Mouse (Mus musculus) heart, embryonic 13.5 days (tissue): ENCODE data around the gene Eme1. TPM values are rescaled to one million over a fixed set of nuclear protein-coding genes. Genes with fewer than 3 reads are reported as not detected.

Experiments
- ATAC-seq: fragments of 200-750 bp; cut with Nextera tagmentation; 2 replicates; pipeline ENCODE4 v1.8.0; 2017; ENCODE audit warnings: moderate TSS enrichment; ENCODE audit not compliant: insufficient number of reproducible peaks, low FRiP score, low TSS enrichment; ENCODE audit errors: extremely low read depth
- H3K27ac ChIP-seq: fragments of 300-500 bp; sonication (generic); replicated peaks from 2 replicates; pipeline ENCODE4 v1.5.1; 2015; ENCODE audit warnings: moderate library complexity, mild to moderate bottlenecking, inconsistent platforms
- H3K27me3 ChIP-seq: fragments of 300-500 bp; sonication (generic); replicated peaks from 2 replicates; pipeline ENCODE4 v1.6.1; 2015; ENCODE audit warnings: mild to moderate bottlenecking, inconsistent platforms
- H3K36me3 ChIP-seq: fragments of 300-500 bp; sonication (generic); 2 replicates; pipeline ENCODE4 v1.6.1; 2015; ENCODE audit warnings: mild to moderate bottlenecking, inconsistent platforms
- H3K4me1 ChIP-seq: fragments of 300-500 bp; sonication (generic); 2 replicates; pipeline ENCODE4 v1.6.1; 2015; ENCODE audit warnings: inconsistent platforms
- H3K4me2 ChIP-seq: fragments of 300-500 bp; sonication (generic); 2 replicates; pipeline ENCODE4 v1.6.1; 2015; ENCODE audit warnings: inconsistent platforms, mild to moderate bottlenecking, moderate library complexity
- H3K4me3 ChIP-seq: fragments of 300-500 bp; sonication (generic); 2 replicates; pipeline ENCODE4 v1.5.1; 2015; ENCODE audit warnings: moderate library complexity, mild to moderate bottlenecking, inconsistent platforms
- H3K9ac ChIP-seq: fragments of 300-500 bp; sonication (generic); 2 replicates; pipeline ENCODE4 v1.6.1; 2015; ENCODE audit warnings: inconsistent platforms, mild to moderate bottlenecking, moderate library complexity
- H3K9me3 ChIP-seq: fragments of 300-500 bp; sonication (generic); 2 replicates; pipeline ENCODE4 v1.6.1; 2016; ENCODE audit warnings: inconsistent platforms
- WGBS: fragments of 180-500 bp; shearing (Covaris S2); methylation state at CpG from one replicate; pipeline ENCODE4 v1.1.7; 2015; ENCODE audit warnings: mixed read lengths; 5-methylcytosine and 5-hydroxymethylcytosine counted together
- polyA plus RNA-seq: library from polyadenylated mRNA; unstranded; fragments of >200 nt; fragmentation: Nextera tagmentation; extraction: Ambion mirVana; gene quantifications from 2 replicates; pipeline ENCODE4 v1.2.1, GENCODE M21; 2015

Eme1 gene
- polyA plus RNA-seq, 1 experiment from 2014 or later, result 11.9 TPM

DNA sequence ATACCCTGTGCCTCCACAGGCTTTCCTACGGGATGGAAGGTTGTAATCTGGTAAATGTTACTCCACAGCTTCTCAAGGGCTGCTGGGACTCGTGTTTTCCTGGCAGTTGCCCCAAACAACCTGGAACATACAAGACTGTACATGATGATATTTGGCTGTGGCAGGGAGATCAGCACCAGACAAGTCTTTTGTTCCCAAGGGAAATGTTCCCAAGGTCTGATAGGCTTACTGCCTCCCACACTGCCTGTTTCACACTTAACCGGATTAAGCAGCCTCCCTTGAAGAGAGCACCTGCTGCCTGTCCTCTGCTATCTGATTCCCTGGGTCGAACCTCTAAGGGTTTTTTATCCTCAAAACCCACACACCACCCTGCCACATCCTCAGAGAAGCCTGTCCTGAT is 38.3 kb downstream of the Eme1 start:
- no peaks in the 10 kb centered on the region for H3K36me3 ChIP-seq
- H3K4me3 ChIP-seq, result no peak overlapping the region
- H3K9ac ChIP-seq, result no peak overlapping the region
- H3K27me3 ChIP-seq, result peaks cover 17% of the 10 kb centered on the region
- 17% methylated on average over 4 of the region's 4 CpGs for WGBS
- no peak overlapping the region for H3K4me2 ChIP-seq
- no peak overlapping the region for H3K27ac ChIP-seq
- no peaks in the 10 kb centered on the region for H3K4me1 ChIP-seq
- 0 out of 2 replicates have a peak, but pooled peaks cover 4% of the 10 kb centered on the region for H3K9me3 ChIP-seq
- no peak for ATAC-seq

DNA sequence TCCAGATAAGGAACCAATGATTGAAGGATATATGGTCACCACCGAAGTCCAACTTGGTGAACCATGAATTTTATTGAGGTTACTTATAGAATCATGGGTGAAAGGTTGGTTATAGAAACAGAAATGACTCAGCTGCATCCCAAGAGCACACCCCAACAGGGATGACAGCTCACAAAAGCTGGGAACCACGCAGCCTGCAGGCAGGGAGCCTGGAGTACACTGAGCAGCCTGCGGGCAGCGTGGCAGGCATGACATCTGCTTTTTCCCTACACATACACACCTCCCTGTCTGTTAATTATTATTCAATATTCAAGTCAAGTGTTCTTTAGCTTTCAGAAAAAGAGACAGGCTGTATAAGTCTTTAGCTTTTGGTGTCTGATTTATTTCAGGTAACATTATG is 39.2 kb downstream of the Eme1 start:
- 67% methylated on average over 4 of the region's 4 CpGs for WGBS
- ATAC-seq, result no peak
- H3K27me3 ChIP-seq, result peaks cover 17% of the 10 kb centered on the region
- no peak overlapping the region for H3K4me3 ChIP-seq
- 0 out of 2 replicates have a peak, but pooled peaks cover 4% of the 10 kb centered on the region for H3K9me3 ChIP-seq
- H3K27ac ChIP-seq, result no peak overlapping the region
- H3K4me1 ChIP-seq, result no peaks in the 10 kb centered on the region
- no peak overlapping the region for H3K4me2 ChIP-seq
- no peak overlapping the region for H3K9ac ChIP-seq
- H3K36me3 ChIP-seq, result no peaks in the 10 kb centered on the region

DNA sequence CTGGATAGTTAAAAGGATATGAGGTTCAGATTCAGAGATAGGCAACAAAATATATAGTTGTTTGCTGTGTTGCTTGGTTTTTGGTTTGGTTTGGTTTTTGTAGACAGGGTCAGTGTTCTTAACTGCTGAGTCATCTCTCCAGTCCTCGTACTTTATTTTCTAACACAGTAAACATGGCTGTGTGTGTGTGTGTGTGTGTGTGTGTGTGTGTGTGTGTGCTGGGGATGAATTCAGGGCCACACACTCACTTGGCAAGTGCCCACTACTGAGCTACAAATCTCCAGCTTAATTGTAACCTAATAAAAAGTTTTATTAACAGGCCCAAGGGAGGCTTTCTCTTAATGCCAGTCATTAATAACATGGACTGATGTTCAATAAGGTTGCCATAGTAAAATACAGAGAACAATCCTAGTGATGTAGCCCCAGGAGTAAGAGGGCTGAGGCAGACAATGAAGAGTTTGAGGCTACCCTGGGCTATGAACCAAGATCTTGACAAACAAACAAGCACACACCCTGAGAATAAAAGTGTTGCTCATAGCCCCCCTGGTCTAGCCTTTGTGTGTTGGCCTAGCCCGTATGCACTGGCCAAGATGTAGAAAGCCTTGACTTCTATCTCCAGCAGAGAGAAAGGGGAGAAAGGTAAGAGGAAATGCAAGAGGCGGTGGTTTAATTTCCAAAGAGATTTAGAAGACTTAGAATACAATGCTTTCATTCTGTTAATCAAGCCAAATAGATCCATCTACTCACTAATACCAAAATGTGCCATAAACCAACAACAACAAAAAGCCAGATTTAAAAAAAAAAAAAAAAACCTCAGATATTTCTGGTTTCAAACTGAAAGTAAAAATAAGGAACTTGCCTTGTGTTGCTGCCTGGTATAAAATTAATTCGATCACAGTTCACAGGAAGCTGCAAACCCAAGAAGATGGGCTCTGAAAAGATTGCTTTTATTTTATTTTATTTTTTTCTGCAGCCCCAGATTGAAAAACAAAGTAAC is 42.7 kb downstream of the Eme1 start:
- Histone ChIP-seq H3K4me2 (no peak overlapping the region), H3K4me3 (no peak overlapping the region), H3K9me3 (no peaks in the 10 kb centered on the region), H3K9ac (no peak overlapping the region), H3K27me3 (peaks cover 12% of the 10 kb centered on the region), H3K4me1 (no peaks in the 10 kb centered on the region), H3K36me3 (no peaks in the 10 kb centered on the region), H3K27ac (no peak overlapping the region)
- ATAC-seq, result no peak
- 71% methylated on average over 4 of the region's 4 CpGs for WGBS

DNA sequence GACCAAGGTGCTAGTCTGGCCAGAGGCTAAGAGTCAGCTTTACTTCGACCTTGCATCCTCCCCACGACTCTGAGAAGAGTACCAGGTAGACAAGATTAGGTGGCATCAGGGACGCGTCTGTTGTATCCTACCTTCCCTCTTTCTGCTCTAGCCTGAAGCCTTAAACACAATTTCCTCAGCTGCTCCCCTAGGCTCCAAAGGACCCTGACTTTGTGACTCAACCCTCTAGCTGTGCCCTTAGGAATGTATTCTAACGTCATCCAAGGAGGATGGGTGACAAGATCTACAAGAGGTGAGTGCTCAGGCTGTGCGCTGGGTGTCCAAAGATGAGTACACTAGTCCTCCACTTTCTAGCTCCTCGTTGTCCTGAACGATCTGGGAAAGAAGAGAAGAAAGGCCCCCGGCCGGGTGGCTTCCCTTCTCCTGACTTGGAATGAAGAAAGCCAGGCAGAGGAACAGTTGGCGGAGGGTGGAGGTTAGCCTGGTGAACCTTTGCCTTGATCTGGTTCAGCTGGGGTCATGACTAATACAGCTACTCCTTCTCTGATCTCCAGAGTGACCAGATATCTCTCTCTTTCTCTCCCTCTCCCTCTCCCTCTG is 51.3 kb downstream of the Eme1 start:
- 64% methylated on average over 11 of the region's 11 CpGs for WGBS
- H3K27ac ChIP-seq, result no peak overlapping the region

DNA sequence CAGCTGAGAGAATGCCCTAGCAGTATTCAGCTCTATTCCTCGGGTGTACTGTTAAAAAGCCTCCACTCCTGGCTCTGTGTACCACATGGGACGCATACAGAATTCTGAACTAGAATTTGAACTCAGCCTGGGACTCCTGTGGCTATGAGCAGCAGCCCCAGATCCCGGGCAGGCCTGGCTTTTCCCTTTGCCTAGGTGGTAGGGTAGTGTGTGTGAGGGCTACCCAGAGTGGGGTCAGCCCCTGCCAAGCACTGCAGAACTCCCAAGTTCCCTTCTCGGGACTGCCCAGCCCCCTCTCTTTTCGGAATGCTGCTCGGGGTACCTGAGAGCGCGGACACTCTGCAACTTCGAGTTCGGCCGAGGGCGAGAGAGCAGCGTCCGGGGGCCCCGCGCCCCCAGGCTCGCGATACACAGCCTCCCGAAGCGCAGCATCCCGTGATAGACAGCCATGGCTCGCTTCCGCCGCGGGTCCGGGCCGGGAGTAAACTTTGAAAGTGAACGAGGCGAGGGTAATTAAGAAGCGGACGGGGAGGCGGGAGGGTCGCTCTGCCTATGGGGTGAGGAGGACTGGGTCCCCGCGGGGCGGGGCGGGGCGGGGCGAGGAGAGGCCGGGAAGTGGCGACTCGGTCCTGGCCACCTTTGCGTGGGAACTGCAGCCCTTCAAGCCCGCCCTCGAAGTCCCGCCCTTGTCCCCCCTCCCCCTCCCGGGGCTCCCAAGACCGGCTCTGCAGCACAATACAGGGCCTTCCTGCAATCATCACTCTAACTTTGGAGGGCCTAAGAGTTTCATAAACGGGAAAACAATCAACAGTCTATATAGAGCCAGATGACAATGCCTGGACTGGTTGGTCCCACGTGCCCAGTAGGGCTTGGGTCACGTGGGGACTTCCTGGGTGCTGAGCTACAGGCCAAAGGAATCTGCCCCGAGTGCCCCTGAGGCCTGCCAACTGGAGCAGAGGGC is 52.2 kb downstream of the Eme1 start, which contains the start of gene Acsf2:
Gene Acsf2 (minus strand): TSS at position 551 of the 961 bp plus-strand sequence.
- Histone ChIP-seq H3K9ac (peak within 1 kb of the TSS; percentile 83), H3K4me3 (peak within 1 kb of the TSS; percentile 68), H3K27me3 (no peaks in the 10 kb centered on the region), H3K4me1 (peaks cover 11% of the 10 kb centered on the region), H3K36me3 (no peaks in the 10 kb centered on the region), H3K9me3 (no peaks in the 10 kb centered on the region), H3K27ac (peak within 1 kb of the TSS; percentile 12; the same call in 1 of the 2 replicates), H3K4me2 (peak within 1 kb of the TSS; percentile 78)
- peak; percentile 62; the same call in 1 of the 2 replicates for ATAC-seq
- 2% methylated on average over 52 of the region's 52 CpGs for WGBS

More for the DNA sequence above, 51.3 kb downstream of the Eme1 start:
- Histone ChIP-seq H3K9me3 (no peaks in the 10 kb centered on the region), H3K4me1 (peaks cover 11% of the 10 kb centered on the region), H3K27me3 (no peaks in the 10 kb centered on the region), H3K36me3 (no peaks in the 10 kb centered on the region), H3K9ac (peak overlapping the region; percentile 83), H3K4me2 (peak overlapping the region; percentile 78), H3K4me3 (peak overlapping the region; percentile 68)
- ATAC-seq, result no peak

DNA sequence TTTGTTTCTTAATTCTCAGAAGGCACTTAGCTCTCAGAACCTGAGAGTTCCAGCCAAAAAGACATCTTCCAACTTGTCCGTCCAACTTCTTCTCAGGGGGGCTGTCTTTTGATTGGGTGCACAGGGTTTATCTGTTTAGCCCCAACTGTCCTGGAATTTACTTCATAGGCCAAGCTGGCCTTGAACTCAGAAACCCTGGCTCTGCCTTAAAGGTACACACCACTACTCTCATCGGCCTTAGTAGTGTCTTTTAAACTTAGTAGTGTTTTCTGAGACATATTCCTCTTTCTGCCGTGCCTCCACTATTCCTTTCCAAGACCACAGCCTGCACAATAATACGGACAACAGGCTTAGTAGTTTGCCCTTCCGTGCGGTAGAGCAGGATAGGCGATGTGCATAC is 53.3 kb downstream of the Eme1 start:
- no peak for ATAC-seq
- no peak overlapping the region for H3K4me2 ChIP-seq
- H3K4me3 ChIP-seq, result no peak overlapping the region
- no peaks in the 10 kb centered on the region for H3K36me3 ChIP-seq
- H3K9ac ChIP-seq, result no peak overlapping the region
- H3K27me3 ChIP-seq, result no peaks in the 10 kb centered on the region
- 91% methylated on average over 7 of the region's 7 CpGs for WGBS
- H3K4me1 ChIP-seq, result peaks cover 11% of the 10 kb centered on the region
- H3K27ac ChIP-seq, result no peak overlapping the region
- no peaks in the 10 kb centered on the region for H3K9me3 ChIP-seq

DNA sequence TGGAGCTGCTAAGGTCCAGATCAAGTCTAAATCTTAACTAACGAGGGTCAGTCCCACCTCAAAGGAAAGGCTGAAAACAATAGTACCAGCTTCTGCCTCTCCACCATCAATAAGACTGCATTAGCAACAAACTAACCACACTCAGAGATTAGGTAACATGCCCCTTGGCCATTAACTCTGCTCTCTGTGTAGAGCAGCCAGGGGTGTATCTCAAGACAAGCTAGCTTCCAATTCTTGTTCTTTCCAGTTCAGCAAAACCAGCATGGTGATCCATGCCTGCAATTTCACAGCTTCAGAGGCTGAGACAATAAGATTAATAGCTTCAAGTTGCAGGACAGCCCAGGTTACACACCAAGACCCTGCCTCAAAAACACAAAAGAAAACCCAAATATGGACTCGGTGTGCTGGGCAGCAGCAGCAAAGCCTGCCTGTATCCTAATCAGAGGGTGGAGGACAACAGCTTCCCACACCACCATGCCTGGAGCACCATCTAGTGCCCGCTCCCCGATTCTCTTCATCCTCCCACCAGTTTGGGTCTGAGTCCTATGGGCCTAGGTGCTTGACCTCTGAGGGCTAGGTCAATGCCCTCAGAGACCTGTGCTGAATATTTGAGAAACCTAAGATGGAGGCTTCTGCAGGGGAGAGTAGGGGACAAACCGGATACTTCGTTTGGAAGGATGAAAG is 55.2 kb downstream of the Eme1 start:
- H3K27ac ChIP-seq, result no peak overlapping the region
- ATAC-seq, result no peak
- peaks cover 11% of the 10 kb centered on the region for H3K4me1 ChIP-seq
- no peak overlapping the region for H3K4me3 ChIP-seq
- H3K9ac ChIP-seq, result no peak overlapping the region
- no peaks in the 10 kb centered on the region for H3K27me3 ChIP-seq
- H3K4me2 ChIP-seq, result no peak overlapping the region
- WGBS, result 71% methylated on average over 6 of the region's 6 CpGs
- H3K36me3 ChIP-seq, result no peaks in the 10 kb centered on the region
- H3K9me3 ChIP-seq, result no peaks in the 10 kb centered on the region

DNA sequence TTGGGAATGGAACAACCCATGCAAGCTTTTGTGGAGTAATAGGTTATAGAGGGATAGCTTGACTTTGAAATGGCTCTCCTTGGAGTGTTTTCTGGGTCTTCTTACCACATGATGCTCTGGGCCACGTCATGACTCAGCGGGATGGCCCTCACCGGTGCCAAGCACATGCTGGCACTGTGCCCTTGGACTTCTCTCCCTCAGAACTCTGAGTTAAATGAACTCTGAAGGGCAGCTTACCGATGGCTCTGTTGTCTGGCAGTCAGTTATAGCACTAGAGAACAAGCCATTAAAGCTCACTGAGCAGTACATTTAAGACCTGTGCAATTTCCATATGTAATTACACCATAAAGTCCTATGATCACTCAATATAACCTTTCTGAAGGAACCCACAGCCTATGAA is 56.4 kb downstream of the Eme1 start:
- no peak for ATAC-seq
- Histone ChIP-seq H3K9me3 (no peaks in the 10 kb centered on the region), H3K4me2 (no peak overlapping the region), H3K27ac (no peak overlapping the region), H3K27me3 (no peaks in the 10 kb centered on the region), H3K9ac (no peak overlapping the region), H3K4me3 (no peak overlapping the region), H3K36me3 (no peaks in the 10 kb centered on the region), H3K4me1 (peaks cover 10% of the 10 kb centered on the region)
- WGBS, result 64% methylated on average over 4 of the region's 4 CpGs

DNA sequence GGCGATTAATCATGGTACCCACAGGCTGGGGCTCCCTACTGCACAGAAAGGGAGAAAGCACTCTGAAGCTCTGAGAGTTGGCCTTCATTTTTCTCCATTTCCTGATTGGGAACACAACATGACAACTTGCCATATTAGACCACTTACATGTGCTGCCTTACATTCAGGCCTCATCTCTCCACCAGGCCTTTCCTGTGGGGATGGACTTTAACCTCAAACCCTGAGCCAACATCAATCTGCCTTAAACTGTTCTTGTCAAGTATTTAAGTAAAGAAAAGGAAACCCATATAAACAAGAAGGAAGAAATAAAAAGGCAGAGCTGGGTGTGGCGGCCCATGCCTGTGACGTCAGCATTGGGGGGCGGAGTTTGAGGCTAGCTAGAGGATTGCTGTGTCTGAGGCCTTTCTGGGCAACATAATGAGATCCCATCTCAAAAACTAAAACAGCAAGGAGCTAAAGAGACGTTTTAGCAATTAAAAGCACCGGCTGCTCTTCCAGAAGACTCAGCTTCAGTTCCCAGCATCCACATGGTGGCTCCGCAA is 57.4 kb downstream of the Eme1 start:
- H3K9ac ChIP-seq, result no peak overlapping the region
- H3K27me3 ChIP-seq, result no peaks in the 10 kb centered on the region
- WGBS, result 69% methylated on average over 7 of the region's 7 CpGs
- no peaks in the 10 kb centered on the region for H3K36me3 ChIP-seq
- H3K9me3 ChIP-seq, result no peaks in the 10 kb centered on the region
- no peak overlapping the region for H3K4me3 ChIP-seq
- H3K4me2 ChIP-seq, result no peak overlapping the region
- no peak overlapping the region for H3K27ac ChIP-seq
- ATAC-seq, result no peak
- peaks cover 11% of the 10 kb centered on the region for H3K4me1 ChIP-seq
